Mouse (Mus musculus): Measurements from ENCODE around the gene Sema3g. TPM values are rescaled to one million over a fixed set of nuclear protein-coding genes. Genes with fewer than 3 reads are reported as not detected.
A peak's percentile ranks its signal among the peaks of the same experiment; 100 is the strongest.

Sema3g gene
- polyA plus RNA-seq, 1 experiment from 2014 or later: 0.51 TPM

GRCm38 (mm10) chr14:31209133-31209557 lies 8.5 kb upstream of the Sema3g start:
- peak overlapping the region; percentile 100 for H3K27ac ChIP-seq (replicated peaks)
- peak overlapping the region; percentile 82 for H3K4me2 ChIP-seq

GRCm38 (mm10) chr14:31211854-31212253 lies 5.8 kb upstream of the Sema3g start:
- no peaks in the 10 kb centered on the region for H3K27me3 ChIP-seq (replicated peaks)
- peak overlapping the region; percentile 82 for H3K4me2 ChIP-seq
- peaks cover 31% of the 10 kb centered on the region for H3K36me3 ChIP-seq
- H3K27ac ChIP-seq (replicated peaks): peak overlapping the region; percentile 100
- no peak for ATAC-seq (ENCODE audit: extremely low read depth, insufficient number of reproducible peaks, low FRiP score, low TSS enrichment)
- peak overlapping the region; percentile 97 for H3K9ac ChIP-seq
- H3K4me3 ChIP-seq: peak overlapping the region; percentile 82
- H3K4me1 ChIP-seq: peaks cover 69% of the 10 kb centered on the region
- H3K9me3 ChIP-seq: no peaks in the 10 kb centered on the region
- whole genome bisulfite sequencing: 64% methylated on average over 6 of the region's 6 CpGs

More at GRCm38 (mm10) chr14:31209133-31209557, 8.5 kb upstream of the Sema3g start:
- peak; percentile 39; the same call in 1 of the 2 replicates for ATAC-seq (ENCODE audit: extremely low read depth, insufficient number of reproducible peaks, low FRiP score, low TSS enrichment)
- Histone ChIP-seq H3K27me3 (replicated peaks) (no peaks in the 10 kb centered on the region), H3K9ac (peak overlapping the region; percentile 97), H3K9me3 (no peaks in the 10 kb centered on the region), H3K4me1 (peaks cover 63% of the 10 kb centered on the region), H3K4me3 (peak overlapping the region; percentile 82), H3K36me3 (peaks cover 38% of the 10 kb centered on the region)
- 26% methylated on average over 4 of the region's 4 CpGs for WGBS

- H3K4me3 ChIP-seq: no peak overlapping the region; the same call in 1 of the 2 replicates
- peaks cover 31% of the 10 kb centered on the region for H3K36me3 ChIP-seq
- peak overlapping the region; percentile 97 for H3K9ac ChIP-seq
- peak overlapping the region; percentile 100 for H3K27ac ChIP-seq (replicated peaks)
- 27% methylated on average over 3 of the region's 3 CpGs for WGBS
- H3K9me3 ChIP-seq: no peaks in the 10 kb centered on the region
- peaks cover 67% of the 10 kb centered on the region for H3K4me1 ChIP-seq
- no peak for ATAC-seq (ENCODE audit: extremely low read depth, insufficient number of reproducible peaks, low FRiP score, low TSS enrichment)
- peak overlapping the region; percentile 82 for H3K4me2 ChIP-seq
- H3K27me3 ChIP-seq (replicated peaks): no peaks in the 10 kb centered on the region
Measured at GRCm38 (mm10) chr14:31212499-31212898, 5.2 kb upstream of the Sema3g start.

GRCm38 (mm10) chr14:31213868-31214267 lies 3.8 kb upstream of the Sema3g start:
- Histone ChIP-seq H3K36me3 (peaks cover 31% of the 10 kb centered on the region), H3K4me2 (no peak overlapping the region), H3K27me3 (replicated peaks) (no peaks in the 10 kb centered on the region), H3K4me3 (no peak overlapping the region), H3K9me3 (no peaks in the 10 kb centered on the region), H3K4me1 (peaks cover 70% of the 10 kb centered on the region), H3K27ac (replicated peaks) (peak overlapping the region; percentile 100), H3K9ac (0 out of 2 replicates have a peak overlapping the region, but pooled peaks have one; percentile 59)
- ATAC-seq (ENCODE audit: extremely low read depth, insufficient number of reproducible peaks, low FRiP score, low TSS enrichment): no peak
- 49% methylated on average over 8 of the region's 8 CpGs for WGBS

- Histone ChIP-seq H3K4me2 (no peak overlapping the region), H3K4me3 (no peak overlapping the region), H3K36me3 (peaks cover 31% of the 10 kb centered on the region), H3K9me3 (no peaks in the 10 kb centered on the region), H3K27me3 (replicated peaks) (no peaks in the 10 kb centered on the region; the same call in 1 of the 2 replicates), H3K27ac (replicated peaks) (peak overlapping the region; percentile 100; the same call in 1 of the 2 replicates), H3K4me1 (peaks cover 70% of the 10 kb centered on the region), H3K9ac (no peak overlapping the region)
- no peak for ATAC-seq (ENCODE audit: extremely low read depth, insufficient number of reproducible peaks, low FRiP score, low TSS enrichment)
- WGBS: 32% methylated on average over 3 of the region's 3 CpGs
Measured at GRCm38 (mm10) chr14:31214684-31215083, 3.0 kb upstream of the Sema3g start.

- WGBS: 28% methylated on average over 15 of the region's 15 CpGs
- no peak for ATAC-seq (ENCODE audit: extremely low read depth, insufficient number of reproducible peaks, low FRiP score, low TSS enrichment)
- peak overlapping the region; percentile 12; the same call in 1 of the 2 replicates for H3K4me2 ChIP-seq
- H3K9ac ChIP-seq: peak overlapping the region; percentile 42
- H3K27me3 ChIP-seq (replicated peaks): no peaks in the 10 kb centered on the region; the same call in 1 of the 2 replicates
- H3K4me1 ChIP-seq: peaks cover 65% of the 10 kb centered on the region
- peaks cover 24% of the 10 kb centered on the region for H3K36me3 ChIP-seq
- H3K4me3 ChIP-seq: no peak overlapping the region
- peak overlapping the region; percentile 100; the same call in 1 of the 2 replicates for H3K27ac ChIP-seq (replicated peaks)
- no peaks in the 10 kb centered on the region for H3K9me3 ChIP-seq
Measured at GRCm38 (mm10) chr14:31215157-31216002, 2.3 kb upstream of the Sema3g start.

- Histone ChIP-seq H3K4me1 (peaks cover 57% of the 10 kb centered on the region), H3K36me3 (peaks cover 12% of the 10 kb centered on the region), H3K27me3 (replicated peaks) (peaks cover 2% of the 10 kb centered on the region; the same call in 1 of the 2 replicates), H3K9ac (peak within 1 kb of the TSS; percentile 75), H3K4me3 (peak within 1 kb of the TSS; percentile 13; the same call in 1 of the 2 replicates), H3K9me3 (no peaks in the 10 kb centered on the region), H3K27ac (replicated peaks) (peak within 1 kb of the TSS; percentile 48), H3K4me2 (peak within 1 kb of the TSS; percentile 54)
- WGBS: 74% methylated on average over 2 of the region's 2 CpGs
- ATAC-seq (ENCODE audit: extremely low read depth, insufficient number of reproducible peaks, low FRiP score, low TSS enrichment): no peak
Measured at GRCm38 (mm10) chr14:31216846-31217245, 814 bp upstream of the Sema3g start, which contains the start of gene Nisch. TSS of gene Nisch (minus strand) at chr14:31216946.

GRCm38 (mm10) chr14:31226978-31227377 lies 9.3 kb downstream of the Sema3g start:
- H3K4me1 ChIP-seq: peaks cover 73% of the 10 kb centered on the region
- peak; percentile 43; the same call in 1 of the 2 replicates for ATAC-seq (ENCODE audit: extremely low read depth, insufficient number of reproducible peaks, low FRiP score, low TSS enrichment)
- H3K4me2 ChIP-seq: no peak overlapping the region
- 0 out of 2 replicates have a peak, but pooled peaks cover 4% of the 10 kb centered on the region for H3K27me3 ChIP-seq (replicated peaks)
- H3K4me3 ChIP-seq: no peak overlapping the region
- H3K36me3 ChIP-seq: no peaks in the 10 kb centered on the region
- WGBS: 38% methylated on average over 4 of the region's 4 CpGs
- H3K9me3 ChIP-seq: no peaks in the 10 kb centered on the region
- peak overlapping the region; percentile 68 for H3K27ac ChIP-seq (replicated peaks)
- H3K9ac ChIP-seq: no peak overlapping the region

GRCm38 (mm10) chr14:31228234-31228633 lies 10.6 kb downstream of the Sema3g start:
- 51% methylated on average over 6 of the region's 6 CpGs for WGBS
- Histone ChIP-seq H3K9me3 (no peaks in the 10 kb centered on the region), H3K27me3 (replicated peaks) (no peaks in the 10 kb centered on the region), H3K36me3 (no peaks in the 10 kb centered on the region), H3K4me1 (peaks cover 79% of the 10 kb centered on the region), H3K4me2 (no peak overlapping the region), H3K27ac (replicated peaks) (no peak overlapping the region), H3K9ac (no peak overlapping the region), H3K4me3 (no peak overlapping the region)
- ATAC-seq (ENCODE audit: extremely low read depth, insufficient number of reproducible peaks, low FRiP score, low TSS enrichment): no peak

- no peak for ATAC-seq (ENCODE audit: extremely low read depth, insufficient number of reproducible peaks, low FRiP score, low TSS enrichment)
- WGBS: 45% methylated on average over 8 of the region's 8 CpGs
- Histone ChIP-seq H3K4me1 (peaks cover 78% of the 10 kb centered on the region), H3K9ac (0 out of 2 replicates have a peak overlapping the region, but pooled peaks have one; percentile 21), H3K9me3 (no peaks in the 10 kb centered on the region), H3K4me3 (no peak overlapping the region), H3K4me2 (no peak overlapping the region), H3K27me3 (replicated peaks) (no peaks in the 10 kb centered on the region), H3K36me3 (no peaks in the 10 kb centered on the region), H3K27ac (replicated peaks) (peak overlapping the region; percentile 41)
Measured at GRCm38 (mm10) chr14:31230442-31230841, 12.8 kb downstream of the Sema3g start.

- Histone ChIP-seq H3K4me1 (peaks cover 60% of the 10 kb centered on the region), H3K9me3 (no peaks in the 10 kb centered on the region), H3K27ac (replicated peaks) (peak overlapping the region; percentile 46; the same call in 1 of the 2 replicates), H3K27me3 (replicated peaks) (no peaks in the 10 kb centered on the region), H3K36me3 (no peaks in the 10 kb centered on the region; the same call in 1 of the 2 replicates), H3K4me2 (no peak overlapping the region), H3K9ac (no peak overlapping the region), H3K4me3 (no peak overlapping the region)
- no peak for ATAC-seq (ENCODE audit: extremely low read depth, insufficient number of reproducible peaks, low FRiP score, low TSS enrichment)
- 68% methylated on average over 13 of the region's 13 CpGs for whole genome bisulfite sequencing
Measured at GRCm38 (mm10) chr14:31232404-31233069, 14.9 kb downstream of the Sema3g start.

Measured in heart, embryonic 13.5 days (tissue).